Mouse (Mus musculus): ENCODE results near the gene Gm7168.
"Not testable (repeated sequence)": the region's sequence is repeated elsewhere in the genome, so short reads cannot be mapped to it uniquely, and the experiment has no call there.

The Gm7168 gene

GRCm38 (mm10) chr17:13948073-13948472 lies at the start of gene Gm7168:
Gm7168 (plus strand) TSS chr17:13948373.
- not testable (repeated sequence) for DNase-seq (ENCODE audit: low spot score in 2 of 2)

- DNase-seq (ENCODE audit: low spot score in 2 of 2): no peak
These were observed 49.3 kb upstream of the Gm7168 start for GRCm38 (mm10) chr17:13898838-13899237.

GRCm38 (mm10) chr17:13899241-13899640 lies 48.9 kb upstream of the Gm7168 start:
- no peak for DNase-seq (ENCODE audit: low spot score in 2 of 2)

- DNase-seq (ENCODE audit: low spot score in 2 of 2): no peak
These were observed 44.4 kb upstream of the Gm7168 start for GRCm38 (mm10) chr17:13903793-13904192.

GRCm38 (mm10) chr17:13907082-13907481 lies 41.1 kb upstream of the Gm7168 start:
- no peak for DNase-seq (ENCODE audit: low spot score in 2 of 2)

- no peak for DNase-seq (ENCODE audit: low spot score in 2 of 2)
These were observed 40.5 kb upstream of the Gm7168 start for GRCm38 (mm10) chr17:13907681-13908080.

- no peak for DNase-seq (ENCODE audit: low spot score in 2 of 2)
These were observed 34.2 kb upstream of the Gm7168 start for GRCm38 (mm10) chr17:13913951-13914350.

- DNase-seq (ENCODE audit: low spot score in 2 of 2): no peak
These were observed 33.6 kb upstream of the Gm7168 start for GRCm38 (mm10) chr17:13914531-13914930.

- DNase-seq (ENCODE audit: low spot score in 2 of 2): no peak
These were observed 27.4 kb upstream of the Gm7168 start for GRCm38 (mm10) chr17:13920771-13921170.

- no peak for DNase-seq (ENCODE audit: low spot score in 2 of 2)
These were observed 24.8 kb upstream of the Gm7168 start for GRCm38 (mm10) chr17:13923418-13923817.

- no peak for DNase-seq (ENCODE audit: low spot score in 2 of 2)
These were observed 23.6 kb upstream of the Gm7168 start for GRCm38 (mm10) chr17:13924588-13924987.

GRCm38 (mm10) chr17:13925931-13926330 lies 22.2 kb upstream of the Gm7168 start:
- no peak for DNase-seq (ENCODE audit: low spot score in 2 of 2)

- no peak for DNase-seq (ENCODE audit: low spot score in 2 of 2)
These were observed 17.8 kb upstream of the Gm7168 start for GRCm38 (mm10) chr17:13930421-13930820.

GRCm38 (mm10) chr17:13935364-13935763 lies 12.8 kb upstream of the Gm7168 start:
- DNase-seq (ENCODE audit: low spot score in 2 of 2): not testable (repeated sequence)

GRCm38 (mm10) chr17:13937787-13938186 lies 10.4 kb upstream of the Gm7168 start:
- DNase-seq (ENCODE audit: low spot score in 2 of 2): no peak

GRCm38 (mm10) chr17:13938652-13939051 lies 9.5 kb upstream of the Gm7168 start:
- DNase-seq (ENCODE audit: low spot score in 2 of 2): no peak

GRCm38 (mm10) chr17:13939231-13939630 lies 8.9 kb upstream of the Gm7168 start:
- DNase-seq (ENCODE audit: low spot score in 2 of 2): not testable (repeated sequence)

- no peak for DNase-seq (ENCODE audit: low spot score in 2 of 2)
These were observed 7.7 kb upstream of the Gm7168 start for GRCm38 (mm10) chr17:13940487-13940886.

- DNase-seq (ENCODE audit: low spot score in 2 of 2): not testable (repeated sequence)
These were observed 3.4 kb downstream of the Gm7168 start for GRCm38 (mm10) chr17:13951570-13951969.

GRCm38 (mm10) chr17:13958129-13958528 lies 10.0 kb downstream of the Gm7168 start:
- not testable (repeated sequence) for DNase-seq (ENCODE audit: low spot score in 2 of 2)

GRCm38 (mm10) chr17:13962245-13962644 lies 14.1 kb downstream of the Gm7168 start:
- not testable (repeated sequence) for DNase-seq (ENCODE audit: low spot score in 2 of 2)

- DNase-seq (ENCODE audit: low spot score in 2 of 2): not testable (repeated sequence)
These were observed 16.9 kb downstream of the Gm7168 start for GRCm38 (mm10) chr17:13965048-13965447.

GRCm38 (mm10) chr17:13969917-13970316 lies 21.7 kb downstream of the Gm7168 start:
- not testable (repeated sequence) for DNase-seq (ENCODE audit: low spot score in 2 of 2)

- not testable (repeated sequence) for DNase-seq (ENCODE audit: low spot score in 2 of 2)
These were observed 22.6 kb downstream of the Gm7168 start for GRCm38 (mm10) chr17:13970796-13971195.

Measured in natural killer cell, adult 2 months (primary cell).